Mouse (Mus musculus): ENCODE measurements around the gene Ddx43. TPM values are rescaled to one million over a fixed set of nuclear protein-coding genes. Genes with fewer than 3 reads are reported as not detected.

Ddx43 gene
- polyA plus RNA-seq, 1 experiment from 2014 or later = 0.53 TPM

Other genes starting within 250 kb of the Ddx43 start
- 11.1 and 15.5 TPM in 2 replicates for gene Gsta4, start 213.0 kb upstream of the Ddx43 start, polyA plus RNA-seq (2014; fragmentation: Nextera tagmentation; extraction: Ambion mirVana)
- gene Gsta1, start 165.1 kb upstream of the Ddx43 start, polyA plus RNA-seq (2014; fragmentation: Nextera tagmentation; extraction: Ambion mirVana) = not detected in 2 replicates
- gene Gm3776, start 138.6 kb upstream of the Ddx43 start, polyA plus RNA-seq (2014; fragmentation: Nextera tagmentation; extraction: Ambion mirVana) = not detected in 2 replicates
- not detected in 2 replicates for gene Gm10639, start 105.9 kb upstream of the Ddx43 start, polyA plus RNA-seq (2014; fragmentation: Nextera tagmentation; extraction: Ambion mirVana)
- gene Omt2a, start 81.0 kb upstream of the Ddx43 start, polyA plus RNA-seq (2014; fragmentation: Nextera tagmentation; extraction: Ambion mirVana) = not detected in 2 replicates
- not detected in 2 replicates for gene Omt2b, start 68.2 kb upstream of the Ddx43 start, polyA plus RNA-seq (2014; fragmentation: Nextera tagmentation; extraction: Ambion mirVana)
- gene Gsta2, start 40.0 kb upstream of the Ddx43 start, polyA plus RNA-seq (2014; fragmentation: Nextera tagmentation; extraction: Ambion mirVana) = not detected in 2 replicates
- gene Dppa5a, start 27.6 kb upstream of the Ddx43 start, polyA plus RNA-seq (2014; fragmentation: Nextera tagmentation; extraction: Ambion mirVana) = 5.1 and 5.9 TPM in 2 replicates
- 6.6 and 6.8 TPM in 2 replicates for gene Ooep, start 17.1 kb upstream of the Ddx43 start, polyA plus RNA-seq (2014; fragmentation: Nextera tagmentation; extraction: Ambion mirVana)
- 0.28 and 0.58 TPM in 2 replicates for gene Cgas, start 47.5 kb downstream of the Ddx43 start, polyA plus RNA-seq (2014; fragmentation: Nextera tagmentation; extraction: Ambion mirVana)
- 22.3 and 27.4 TPM in 2 replicates for gene Mto1, start 52.4 kb downstream of the Ddx43 start, polyA plus RNA-seq (2014; fragmentation: Nextera tagmentation; extraction: Ambion mirVana)
- 0.92 and 1.4 TPM in 2 replicates for gene Gm17324, start 53.0 kb downstream of the Ddx43 start, polyA plus RNA-seq (2014; fragmentation: Nextera tagmentation; extraction: Ambion mirVana)
- gene Eef1a1, start 93.4 kb downstream of the Ddx43 start, polyA plus RNA-seq (2014; fragmentation: Nextera tagmentation; extraction: Ambion mirVana) = 3,788 and 4,401 TPM in 2 replicates
- 13.7 and 16.9 TPM in 2 replicates for gene Slc17a5, start 192.3 kb downstream of the Ddx43 start, polyA plus RNA-seq (2014; fragmentation: Nextera tagmentation; extraction: Ambion mirVana)
- 0.97 and 1.8 TPM in 2 replicates for gene Cd109, start 219.8 kb downstream of the Ddx43 start, polyA plus RNA-seq (2014; fragmentation: Nextera tagmentation; extraction: Ambion mirVana)

Data from midbrain, embryonic 14.5 days (tissue).